Mouse (Mus musculus) kidney, embryonic 15.5 days (tissue): ENCODE results near the gene Ncoa5. TPM values are rescaled to one million over a fixed set of nuclear protein-coding genes. Genes with fewer than 3 reads are reported as not detected.

Source experiments
- ATAC-seq: fragments of 200-750 bp; cut with Nextera tagmentation; replicated peaks from 2 replicates; pipeline ENCODE4 v1.8.0; 2017; ENCODE audit warnings: moderate TSS enrichment; ENCODE audit not compliant: low FRiP score
- H3K27ac ChIP-seq: fragments of 300-500 bp; sonication (generic); 2 replicates; pipeline ENCODE4 v1.5.1; 2015; ENCODE audit warnings: mild to moderate bottlenecking, inconsistent platforms
- H3K27me3 ChIP-seq: fragments of 300-500 bp; sonication (generic); 2 replicates; pipeline ENCODE4 v1.6.1; 2015; ENCODE audit warnings: inconsistent platforms
- H3K36me3 ChIP-seq: fragments of 300-500 bp; sonication (generic); 2 replicates; pipeline ENCODE4 v1.6.1; 2015; ENCODE audit warnings: inconsistent platforms
- H3K4me1 ChIP-seq: fragments of 300-500 bp; sonication (generic); 2 replicates; pipeline ENCODE4 v1.6.1; 2015; ENCODE audit warnings: inconsistent platforms
- H3K4me2 ChIP-seq: fragments of 300-500 bp; sonication (generic); 2 replicates; pipeline ENCODE4 v1.6.1; 2015; ENCODE audit warnings: moderate library complexity, mild to moderate bottlenecking, inconsistent platforms
- H3K4me3 ChIP-seq: fragments of 300-500 bp; sonication (generic); replicated peaks from 2 replicates; pipeline ENCODE4 v1.5.1; 2015; ENCODE audit warnings: mild to moderate bottlenecking, inconsistent platforms
- H3K9ac ChIP-seq: fragments of 300-500 bp; sonication (generic); 2 replicates; pipeline ENCODE4 v1.6.1; 2015; ENCODE audit warnings: mild to moderate bottlenecking, inconsistent platforms
- H3K9me3 ChIP-seq: fragments of 300-500 bp; sonication (generic); replicated peaks from 2 replicates; pipeline ENCODE4 v1.6.1; 2016; ENCODE audit warnings: inconsistent platforms
- WGBS: fragments of 180-500 bp; shearing (Covaris S2); methylation state at CpG from one replicate; pipeline ENCODE4 v1.1.7; 2015; ENCODE audit warnings: mixed read lengths; 5-methylcytosine and 5-hydroxymethylcytosine counted together
- polyA plus RNA-seq: library from polyadenylated mRNA; unstranded; fragments of >200 nt; fragmentation: Nextera tagmentation; extraction: Ambion mirVana; gene quantifications from 2 replicates; pipeline ENCODE4 v1.2.1, GENCODE M21; 2015

The Ncoa5 gene
- polyA plus RNA-seq, 1 experiment from 2014 or later, result 79.6 TPM

DNA sequence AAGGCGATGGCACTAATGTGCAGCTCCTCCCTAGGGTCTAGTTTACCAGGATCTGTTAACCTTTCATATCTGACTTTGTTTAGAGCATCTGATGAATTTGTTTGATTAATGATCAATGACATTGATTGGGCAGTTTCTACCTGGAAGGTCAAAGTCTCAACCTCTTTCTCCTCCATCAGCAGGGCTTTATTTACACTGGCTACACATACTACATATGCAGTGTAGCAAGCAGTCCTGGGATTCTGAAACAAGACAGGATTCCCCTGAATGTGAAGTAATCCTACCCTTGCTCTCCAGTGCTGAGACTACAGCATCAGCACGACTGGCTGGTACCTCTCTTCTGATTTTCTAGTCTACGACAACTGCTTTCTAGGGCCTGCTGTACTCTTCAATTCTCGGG lies 27.9 kb downstream of the Ncoa5 start:
- Histone ChIP-seq H3K9me3 (no peaks in the 10 kb centered on the region), H3K9ac (no peak overlapping the region), H3K27ac (no peak overlapping the region), H3K4me2 (no peak overlapping the region), H3K27me3 (no peaks in the 10 kb centered on the region), H3K36me3 (peaks cover 100% of the 10 kb centered on the region), H3K4me3 (no peak overlapping the region), H3K4me1 (no peaks in the 10 kb centered on the region)
- no peak for ATAC-seq
- whole genome bisulfite sequencing, result 93% methylated on average over 4 of the region's 4 CpGs

DNA sequence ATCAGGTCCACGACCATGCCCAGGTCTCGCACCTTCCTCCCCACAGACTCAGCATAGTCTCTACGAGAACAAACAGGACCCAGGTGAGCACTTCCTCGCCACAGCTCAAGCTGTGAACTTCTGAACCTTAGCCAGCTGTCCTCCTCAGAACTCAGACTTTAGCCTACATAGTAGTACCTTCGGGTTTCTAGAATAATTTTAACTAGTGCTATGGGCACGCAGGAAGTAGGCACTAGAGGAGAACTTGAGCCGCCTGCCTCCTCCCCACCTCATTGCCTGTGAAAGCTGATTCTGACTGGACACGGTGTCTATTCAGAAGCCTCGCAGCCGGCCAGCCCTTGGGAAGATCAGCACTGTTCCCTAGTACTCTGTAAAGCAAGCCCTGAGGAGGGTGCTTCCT lies 30.4 kb downstream of the Ncoa5 start:
- Histone ChIP-seq H3K4me1 (no peaks in the 10 kb centered on the region), H3K27me3 (peaks cover 6% of the 10 kb centered on the region; the same call in 1 of the 2 replicates), H3K4me2 (no peak overlapping the region), H3K9me3 (no peaks in the 10 kb centered on the region), H3K27ac (no peak overlapping the region), H3K9ac (no peak overlapping the region), H3K4me3 (no peak overlapping the region), H3K36me3 (peaks cover 100% of the 10 kb centered on the region)
- WGBS, result 86% methylated on average over 10 of the region's 10 CpGs
- ATAC-seq, result no peak

DNA sequence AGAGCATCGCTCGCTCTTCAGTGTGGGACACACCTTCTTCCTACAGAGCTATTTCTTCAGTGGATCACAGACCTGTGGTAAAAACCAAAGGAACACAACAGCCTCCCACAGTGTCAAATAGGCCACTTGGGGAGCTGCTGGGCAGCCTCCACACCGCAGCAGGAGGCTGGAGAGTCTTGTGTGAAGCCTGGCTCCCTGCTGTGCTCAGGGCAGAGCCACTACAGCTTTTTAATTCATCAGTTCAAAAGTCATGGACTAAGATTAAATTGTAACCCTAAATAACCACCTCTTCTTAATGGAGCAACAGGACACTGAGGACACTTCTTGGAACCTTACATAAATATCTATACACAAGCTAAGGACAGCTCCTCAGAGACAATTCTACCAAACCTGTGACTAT lies 31.6 kb downstream of the Ncoa5 start:
- no peaks in the 10 kb centered on the region for H3K9me3 ChIP-seq
- no peak overlapping the region for H3K4me3 ChIP-seq
- peaks cover 8% of the 10 kb centered on the region for H3K4me1 ChIP-seq
- no peak for ATAC-seq
- H3K9ac ChIP-seq, result no peak overlapping the region
- WGBS, result 86% methylated on average over 3 of the region's 3 CpGs
- H3K4me2 ChIP-seq, result no peak overlapping the region
- peaks cover 96% of the 10 kb centered on the region for H3K36me3 ChIP-seq
- H3K27ac ChIP-seq, result no peak overlapping the region
- peaks cover 17% of the 10 kb centered on the region for H3K27me3 ChIP-seq

- peaks cover 28% of the 10 kb centered on the region for H3K27me3 ChIP-seq
- H3K4me2 ChIP-seq, result no peak overlapping the region
- H3K27ac ChIP-seq, result no peak overlapping the region
- no peaks in the 10 kb centered on the region for H3K9me3 ChIP-seq
- H3K4me3 ChIP-seq, result no peak overlapping the region
- ATAC-seq, result no peak
- H3K9ac ChIP-seq, result no peak overlapping the region
- H3K4me1 ChIP-seq, result peaks cover 19% of the 10 kb centered on the region
- H3K36me3 ChIP-seq, result peaks cover 84% of the 10 kb centered on the region
- 92% methylated on average over 13 of the region's 13 CpGs for WGBS
These were observed 32.7 kb downstream of the Ncoa5 start for GRCm38 (mm10) chr2:165001958-165002357.

- peaks cover 24% of the 10 kb centered on the region for H3K4me1 ChIP-seq
- WGBS, result 1% methylated on average over 52 of the region's 52 CpGs
- peak overlapping the region; percentile 37; the same call in 1 of the 2 replicates for H3K9ac ChIP-seq
- no peak for ATAC-seq
- peaks cover 43% of the 10 kb centered on the region for H3K36me3 ChIP-seq
- H3K27ac ChIP-seq, result no peak overlapping the region
- no peaks in the 10 kb centered on the region for H3K9me3 ChIP-seq
- peaks cover 55% of the 10 kb centered on the region for H3K27me3 ChIP-seq
- H3K4me2 ChIP-seq, result peak overlapping the region; percentile 69
- H3K4me3 ChIP-seq, result peak overlapping the region; percentile 37
These were observed 36.8 kb downstream of the Ncoa5 start for GRCm38 (mm10) chr2:164997721-164998428.

- peaks cover 24% of the 10 kb centered on the region for H3K4me1 ChIP-seq
- H3K27ac ChIP-seq, result no peak overlapping the region
- H3K9me3 ChIP-seq, result no peaks in the 10 kb centered on the region
- H3K9ac ChIP-seq, result peak overlapping the region; percentile 37; the same call in 1 of the 2 replicates
- no peak for ATAC-seq
- whole genome bisulfite sequencing, result 5% methylated on average over 49 of the region's 49 CpGs
- H3K27me3 ChIP-seq, result peaks cover 55% of the 10 kb centered on the region
- peak overlapping the region; percentile 69 for H3K4me2 ChIP-seq
- H3K36me3 ChIP-seq, result peaks cover 35% of the 10 kb centered on the region
- peak overlapping the region; percentile 37 for H3K4me3 ChIP-seq
These were observed 37.6 kb downstream of the Ncoa5 start for GRCm38 (mm10) chr2:164996848-164997720.

GRCm38 (mm10) chr2:164995976-164996375 lies 38.7 kb downstream of the Ncoa5 start:
- no peaks in the 10 kb centered on the region for H3K9me3 ChIP-seq
- H3K27ac ChIP-seq, result no peak overlapping the region
- H3K27me3 ChIP-seq, result peaks cover 55% of the 10 kb centered on the region
- H3K4me3 ChIP-seq, result no peak overlapping the region
- H3K4me2 ChIP-seq, result no peak overlapping the region
- H3K9ac ChIP-seq, result no peak overlapping the region
- peaks cover 26% of the 10 kb centered on the region for H3K4me1 ChIP-seq
- WGBS, result 70% methylated on average over 11 of the region's 11 CpGs
- peaks cover 24% of the 10 kb centered on the region for H3K36me3 ChIP-seq
- ATAC-seq, result no peak

- Histone ChIP-seq H3K27me3 (peaks cover 54% of the 10 kb centered on the region), H3K4me1 (peaks cover 26% of the 10 kb centered on the region), H3K9me3 (no peaks in the 10 kb centered on the region), H3K4me3 (no peak overlapping the region), H3K27ac (no peak overlapping the region), H3K36me3 (peaks cover 13% of the 10 kb centered on the region), H3K9ac (no peak overlapping the region), H3K4me2 (no peak overlapping the region)
- WGBS, result 62% methylated on average over 21 of the region's 21 CpGs
- no peak for ATAC-seq
These were observed 39.8 kb downstream of the Ncoa5 start for GRCm38 (mm10) chr2:164994659-164995428.

DNA sequence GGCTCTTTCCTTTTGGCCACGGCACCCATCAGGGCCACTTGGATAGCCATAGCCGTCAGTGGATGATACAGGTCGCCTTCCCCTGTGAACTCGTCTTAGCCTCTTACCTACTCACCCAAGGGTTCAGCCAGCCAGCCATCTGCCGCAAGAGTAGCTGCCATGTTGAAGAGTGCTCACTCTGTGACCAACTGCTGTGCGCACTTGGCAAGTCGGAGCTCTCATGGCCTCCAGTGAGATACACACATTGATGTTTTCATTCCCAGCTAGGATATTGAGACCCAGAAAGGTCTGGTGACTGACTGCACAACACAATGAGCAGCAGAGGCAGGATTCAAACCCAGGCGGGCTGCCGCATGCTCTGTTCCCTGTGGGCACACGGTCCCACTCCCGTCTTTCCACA lies 40.5 kb downstream of the Ncoa5 start:
- Histone ChIP-seq H3K27ac (no peak overlapping the region), H3K4me3 (no peak overlapping the region), H3K4me2 (no peak overlapping the region), H3K9ac (no peak overlapping the region), H3K4me1 (peaks cover 26% of the 10 kb centered on the region), H3K27me3 (peaks cover 49% of the 10 kb centered on the region), H3K36me3 (peaks cover 6% of the 10 kb centered on the region; the same call in 1 of the 2 replicates), H3K9me3 (no peaks in the 10 kb centered on the region)
- WGBS, result 89% methylated on average over 11 of the region's 11 CpGs
- no peak for ATAC-seq

DNA sequence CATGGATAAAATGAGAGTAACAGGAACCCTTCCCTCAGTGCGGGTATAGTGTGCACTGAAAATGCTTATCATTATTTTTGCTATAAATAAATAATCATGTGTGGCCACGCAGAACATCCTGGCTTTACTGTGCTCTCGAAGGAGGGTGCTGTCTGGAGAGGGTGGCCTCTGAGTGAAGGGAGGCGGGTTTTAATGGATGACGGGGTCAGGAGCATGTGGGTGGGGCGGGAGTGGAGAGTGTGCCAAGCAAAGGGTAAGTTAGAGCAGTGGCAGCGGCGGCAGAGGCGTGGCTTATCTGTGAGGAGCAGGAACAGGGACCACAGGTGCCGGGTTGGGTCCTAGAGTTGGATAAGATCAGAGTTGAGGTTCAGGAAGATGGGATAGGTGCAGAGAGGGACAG lies 42.9 kb downstream of the Ncoa5 start:
- Histone ChIP-seq H3K4me1 (peaks cover 5% of the 10 kb centered on the region; the same call in 1 of the 2 replicates), H3K4me3 (no peak overlapping the region), H3K9ac (no peak overlapping the region), H3K27ac (no peak overlapping the region), H3K9me3 (no peaks in the 10 kb centered on the region), H3K27me3 (peaks cover 25% of the 10 kb centered on the region), H3K36me3 (no peaks in the 10 kb centered on the region), H3K4me2 (no peak overlapping the region)
- WGBS, result 37% methylated on average over 10 of the region's 10 CpGs
- no peak; the same call in 1 of the 2 replicates for ATAC-seq

DNA sequence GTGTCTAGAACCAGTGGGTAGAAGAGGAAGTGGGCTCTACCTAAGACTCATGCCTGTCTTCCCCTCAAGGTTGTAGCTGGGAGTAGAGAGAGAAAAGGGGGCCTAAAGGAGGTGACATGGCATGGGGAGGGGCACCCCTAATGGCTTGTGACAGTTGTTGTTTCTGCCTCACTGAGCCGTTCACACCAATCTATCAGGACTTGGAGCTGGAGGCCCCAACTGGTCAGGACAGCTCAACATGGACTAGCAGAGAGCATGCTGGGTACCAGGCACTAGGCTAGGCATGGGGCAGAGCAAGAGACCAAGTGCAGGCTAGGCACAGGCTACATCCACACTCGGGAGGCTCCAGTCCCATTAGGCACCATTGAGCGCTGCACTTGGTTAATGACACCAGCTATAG lies 43.6 kb downstream of the Ncoa5 start:
- H3K9me3 ChIP-seq, result no peaks in the 10 kb centered on the region
- no peak overlapping the region for H3K4me2 ChIP-seq
- no peak overlapping the region for H3K4me3 ChIP-seq
- H3K27me3 ChIP-seq, result peaks cover 18% of the 10 kb centered on the region
- WGBS, result 66% methylated on average over 3 of the region's 3 CpGs
- ATAC-seq, result no peak
- H3K27ac ChIP-seq, result no peak overlapping the region
- H3K36me3 ChIP-seq, result no peaks in the 10 kb centered on the region
- no peak overlapping the region for H3K9ac ChIP-seq
- H3K4me1 ChIP-seq, result 0 out of 2 replicates have a peak, but pooled peaks cover 2% of the 10 kb centered on the region
